Mouse (Mus musculus) CH12.LX (cell line): ENCODE results near the gene Rab5if. TPM values are rescaled to one million over a fixed set of nuclear protein-coding genes. Genes with fewer than 3 reads are reported as not detected.
"Not testable (repeated sequence)": the region's sequence is repeated elsewhere in the genome, so short reads cannot be mapped to it uniquely, and the experiment has no call there.

Experiments
- DNase-seq: peaks from one replicate; pipeline ENCODE4 v3.0.0-alpha.2; 2013; ENCODE audit errors: extremely low read depth
- H3K27ac ChIP-seq: 2 replicates; pipeline ENCODE4 v1.5.1; 2012; ENCODE audit warnings: low read depth, mild to moderate bottlenecking, control low read depth, moderate library complexity; ENCODE audit not compliant: insufficient read depth
- H3K27me3 ChIP-seq: replicated peaks from 2 replicates; pipeline ENCODE3; 2012; ENCODE audit warnings: inconsistent platforms
- H3K36me3 ChIP-seq, 2 experiments: replicated peaks in 1 of 2; 2 replicates each; pipeline versions ENCODE3 to v1.6.1; 2012; ENCODE audit warnings: inconsistent platforms in 1 of 2, low read length in 1 of 2, mild to moderate bottlenecking in 1 of 2, mixed read lengths in 1 of 2, moderate library complexity in 1 of 2; ENCODE audit not compliant: control insufficient read depth in 1 of 2, insufficient read depth in 1 of 2
- H3K4me1 ChIP-seq, 2 experiments: 2 replicates each; pipeline ENCODE4 v1.6.1; 2012; ENCODE audit warnings: inconsistent platforms in 1 of 2, moderate library complexity in 1 of 2; ENCODE audit not compliant: insufficient read depth in 2 of 2, control insufficient read depth in 1 of 2
- H3K4me2 ChIP-seq: 2 replicates; pipeline ENCODE4 v1.6.1; 2012; ENCODE audit warnings: low read depth, mild to moderate bottlenecking, control low read depth; ENCODE audit not compliant: poor library complexity, insufficient read depth, severe bottlenecking
- H3K4me3 ChIP-seq, 3 experiments: fragments of 150-350 bp in 1 of 3; sonication (generic) in 1 of 3; replicated peaks in 1 of 3; 2 replicates each; pipeline versions ENCODE3 to v1.5.1; 2011 to 2012; ENCODE audit warnings: low read depth in 2 of 3, low read length in 2 of 3, mild to moderate bottlenecking in 2 of 3, moderate library complexity in 2 of 3, control low read depth in 1 of 3, improper control_type of control experiment in 1 of 3, inconsistent platforms in 1 of 3, mixed read lengths in 1 of 3; ENCODE audit not compliant: poor library complexity in 1 of 3
- H3K79me2 ChIP-seq: replicated peaks from 2 replicates; pipeline ENCODE4 v1.6.1; 2012; ENCODE audit warnings: mild to moderate bottlenecking, moderate library complexity; ENCODE audit not compliant: control insufficient read depth, poor library complexity, insufficient read depth, severe bottlenecking; ENCODE audit errors: extremely low read depth
- H3K9ac ChIP-seq: 2 replicates; pipeline ENCODE4 v1.6.1; 2012; ENCODE audit warnings: low read depth, mild to moderate bottlenecking, control low read depth, moderate library complexity; ENCODE audit not compliant: insufficient read depth
- H3K9me3 ChIP-seq: replicated peaks from 2 replicates; pipeline ENCODE3; 2012; ENCODE audit warnings: low read length, inconsistent platforms, mixed read lengths
- CHD1 ChIP-seq: IDR thresholded peaks from 2 replicates; pipeline ENCODE4 v1.6.1; 2012; ENCODE audit warnings: low read depth, low read length, improper control_type of control experiment, inconsistent platforms
- CHD2 ChIP-seq: IDR thresholded peaks from 2 replicates; pipeline ENCODE4 v1.6.1; 2011; ENCODE audit warnings: low read length, improper control_type of control experiment
- E2F4 ChIP-seq: IDR thresholded peaks from 2 replicates; pipeline ENCODE4 v1.6.1; 2011; ENCODE audit warnings: low read depth, low read length, improper control_type of control experiment; ENCODE audit not compliant: insufficient replicate concordance
- ELF1 ChIP-seq: IDR thresholded peaks from 2 replicates; pipeline ENCODE4 v1.6.1; 2014; ENCODE audit warnings: low read depth, mild to moderate bottlenecking, inconsistent platforms, low read length, improper control_type of control experiment
- ETS1 ChIP-seq: conservative IDR thresholded peaks from 2 replicates; pipeline ENCODE4 v1.6.1; 2012; ENCODE audit warnings: low read depth, mild to moderate bottlenecking, inconsistent platforms, low read length, improper control_type of control experiment, moderate library complexity
- JUN ChIP-seq: IDR thresholded peaks from 2 replicates; pipeline ENCODE4 v1.6.1; 2011; ENCODE audit warnings: low read depth, mild to moderate bottlenecking, low read length, improper control_type of control experiment, moderate library complexity; ENCODE audit not compliant: insufficient read depth
- KAT2A ChIP-seq: IDR thresholded peaks from 2 replicates; pipeline ENCODE4 v1.6.1; 2012; ENCODE audit warnings: low read length, improper control_type of control experiment, inconsistent platforms; ENCODE audit not compliant: insufficient replicate concordance
- MAX ChIP-seq: IDR thresholded peaks from 2 replicates; pipeline ENCODE4 v1.6.1; 2011; ENCODE audit warnings: low read length, improper control_type of control experiment
- MAZ ChIP-seq: IDR thresholded peaks from 2 replicates; pipeline ENCODE4 v1.6.1; 2012; ENCODE audit warnings: low read depth, mild to moderate bottlenecking, inconsistent platforms, low read length, improper control_type of control experiment, moderate library complexity
- MEF2A ChIP-seq: IDR thresholded peaks from 2 replicates; pipeline ENCODE4 v1.6.1; 2014; ENCODE audit warnings: low read depth, mild to moderate bottlenecking, inconsistent platforms, low read length, improper control_type of control experiment, borderline replicate concordance
- MXI1 ChIP-seq: IDR thresholded peaks from 2 replicates; pipeline ENCODE4 v1.6.1; 2011; ENCODE audit warnings: mild to moderate bottlenecking, low read depth, low read length, improper control_type of control experiment
- MYC ChIP-seq: IDR thresholded peaks from 2 replicates; pipeline ENCODE4 v1.6.1; 2011; ENCODE audit warnings: low read depth, mild to moderate bottlenecking, improper control_type of control experiment, low read length
- RCOR1 ChIP-seq: conservative IDR thresholded peaks from 2 replicates; pipeline ENCODE4 v1.6.1; 2012; ENCODE audit warnings: low read depth, mild to moderate bottlenecking, inconsistent platforms, low read length, improper control_type of control experiment
- SIN3A ChIP-seq: IDR thresholded peaks from 2 replicates; pipeline ENCODE4 v1.6.1; 2012; ENCODE audit warnings: low read length, improper control_type of control experiment, inconsistent platforms
- SMC3 ChIP-seq: IDR thresholded peaks from 2 replicates; pipeline ENCODE4 v1.6.1; 2011; ENCODE audit warnings: low read depth, low read length, improper control_type of control experiment
- TBP ChIP-seq: conservative IDR thresholded peaks from 2 replicates; pipeline ENCODE4 v1.6.1; 2011; ENCODE audit warnings: low read depth, low read length, improper control_type of control experiment
- TCF12 ChIP-seq: IDR thresholded peaks from 2 replicates; pipeline ENCODE4 v1.6.1; 2014; ENCODE audit warnings: low read depth, mild to moderate bottlenecking, inconsistent platforms, low read length, improper control_type of control experiment
- UBTF ChIP-seq: IDR thresholded peaks from 2 replicates; pipeline ENCODE4 v1.6.1; 2012; ENCODE audit warnings: low read depth, mild to moderate bottlenecking, inconsistent platforms, low read length, improper control_type of control experiment, moderate library complexity
- USF1 ChIP-seq: IDR thresholded peaks from 2 replicates; pipeline ENCODE4 v1.6.1; 2014; ENCODE audit warnings: low read depth, mild to moderate bottlenecking, inconsistent platforms, low read length, improper control_type of control experiment
- ZC3H11A ChIP-seq: IDR thresholded peaks from 2 replicates; pipeline ENCODE4 v1.6.1; 2012; ENCODE audit warnings: low read depth, mild to moderate bottlenecking, inconsistent platforms, low read length, improper control_type of control experiment
- dilution Hi-C: fragments of 300-500 bp; cut with MboI; formaldehyde crosslinking; loops from 2 replicates; pipeline ENCODE4 v1.14.3; 2020; ENCODE audit warnings: low sequenced_read_pairs; ENCODE audit not compliant: extremely low pct_unique_long_range_greater_than_20kb, extremely low pct_ligation_motif_present
- in situ Hi-C: fragments of 300-500 bp; cut with MboI; formaldehyde crosslinking; loops from 3 replicates; pipeline ENCODE4 v1.14.3; 2019; ENCODE audit warnings: low sequenced_read_pairs, low pct_ligation_motif_present, low pct_unique_long_range_greater_than_20kb, mixed read lengths
- polyA plus RNA-seq: library from polyadenylated mRNA; unstranded; fragments of >175 nt; gene quantifications from 2 replicates; pipeline ENCODE4 v1.2.1, GENCODE M21; 2012; ENCODE audit warnings: low read depth; ENCODE audit not compliant: insufficient read length
- total RNA-seq, 2 experiments: library from RNA; depleted of rRNA; stranded (reverse); fragments of 300-350 nt in 1 of 2; fragments of >200 nt in 1 of 2; gene quantifications; 2 replicates each; pipeline ENCODE4 v1.2.3; 2012 to 2014

Rab5if gene
- total and polyA plus RNA-seq, 3 experiments = 111 to 205 (median 186) TPM

GRCm38 (mm10) chr2:156848526-156849182, 14.3 kb upstream of the Rab5if start:
- no peak for TF ChIP-seq RCOR1
- TF ChIP-seq E2F4 = no peak
- TF ChIP-seq MXI1 = no peak
- TF ChIP-seq ELF1 = no peak
- TF ChIP-seq MAX = no peak
- TF ChIP-seq ZC3H11A = no peak
- no peak for TF ChIP-seq MYC
- no peak for TF ChIP-seq KAT2A
- no peak for TF ChIP-seq TCF12
- no peak for TF ChIP-seq CHD2
- no peak for TF ChIP-seq ETS1
- TF ChIP-seq SMC3 = no peak
- no peak for TF ChIP-seq SIN3A
- no peak for TF ChIP-seq MAZ
- no peak overlapping the region for H3K4me3 ChIP-seq
- no peaks in the 10 kb centered on the region for H3K79me2 ChIP-seq
- no peaks in the 10 kb centered on the region for H3K9me3 ChIP-seq
- H3K27ac ChIP-seq = no peak overlapping the region
- no peak for DNase-seq
- H3K4me2 ChIP-seq = no peak overlapping the region
- peaks cover 20 to 91% of the 10 kb centered on the region in 2 experiments for H3K36me3 ChIP-seq
- in situ Hi-C loops = no loop called here
- peaks cover 0 to 11% of the 10 kb centered on the region in 2 experiments; a peak in 1 of 4 replicates for H3K4me1 ChIP-seq
- H3K27me3 ChIP-seq = no peaks in the 10 kb centered on the region
- dilution Hi-C loops = no loop called here
- no peak overlapping the region for H3K9ac ChIP-seq

GRCm38 (mm10) chr2:156850505-156850904, 12.4 kb upstream of the Rab5if start:
- Histone ChIP-seq H3K4me1 (no peaks in the 10 kb centered on the region), H3K4me3 (no peak overlapping the region), H3K36me3 (peaks cover 22 to 75% of the 10 kb centered on the region in 2 experiments), H3K9me3 (no peaks in the 10 kb centered on the region), H3K9ac (no peak overlapping the region), H3K4me2 (no peak overlapping the region), H3K27me3 (no peaks in the 10 kb centered on the region), H3K27ac (no peak overlapping the region), H3K79me2 (no peaks in the 10 kb centered on the region)
- DNase-seq = no peak
- in situ Hi-C loops = no loop called here
- dilution Hi-C loops = no loop called here
- TF ChIP-seq CHD1 (no peak), UBTF (no peak), ZC3H11A (no peak), JUN (no peak), MEF2A (no peak), TCF12 (no peak), TBP (no peak), USF1 (no peak), MAX (no peak), E2F4 (no peak)
- TF ChIP-seq, all 38 proteins: peak for 0

- H3K27me3 ChIP-seq, H3K79me2 ChIP-seq, H3K4me2 ChIP-seq, H3K9me3 ChIP-seq, dilution Hi-C loops, in situ Hi-C loops, DNase-seq, H3K27ac ChIP-seq, H3K9ac ChIP-seq, H3K4me3 ChIP-seq: not testable (repeated sequence)
- H3K36me3 ChIP-seq = peaks cover 21 to 63% of the 10 kb centered on the region in 2 experiments
- H3K4me1 ChIP-seq = peaks cover 6 to 21% of the 10 kb centered on the region in 2 experiments
Measured at GRCm38 (mm10) chr2:156853584-156853983, 9.3 kb upstream of the Rab5if start.
